Mouse (Mus musculus) liver, adult 2 months (tissue): ENCODE results near the gene Parp2.
"Not testable (repeated sequence)": the region's sequence is repeated elsewhere in the genome, so short reads cannot be mapped to it uniquely, and the experiment has no call there.

Source experiments
- CTCF ChIP-seq: fragments of 200-500 bp; IDR thresholded peaks from 2 replicates; pipeline ENCODE4 v1.5.1; 2011; ENCODE audit warnings: low read depth, low read length, control low read depth
- POLR2A ChIP-seq: fragments of 200-500 bp; IDR thresholded peaks from 2 replicates; pipeline ENCODE4 v1.6.1; 2011; ENCODE audit warnings: low read length, control low read depth; ENCODE audit not compliant: insufficient read depth; ENCODE audit errors: extremely low read depth

DNA sequence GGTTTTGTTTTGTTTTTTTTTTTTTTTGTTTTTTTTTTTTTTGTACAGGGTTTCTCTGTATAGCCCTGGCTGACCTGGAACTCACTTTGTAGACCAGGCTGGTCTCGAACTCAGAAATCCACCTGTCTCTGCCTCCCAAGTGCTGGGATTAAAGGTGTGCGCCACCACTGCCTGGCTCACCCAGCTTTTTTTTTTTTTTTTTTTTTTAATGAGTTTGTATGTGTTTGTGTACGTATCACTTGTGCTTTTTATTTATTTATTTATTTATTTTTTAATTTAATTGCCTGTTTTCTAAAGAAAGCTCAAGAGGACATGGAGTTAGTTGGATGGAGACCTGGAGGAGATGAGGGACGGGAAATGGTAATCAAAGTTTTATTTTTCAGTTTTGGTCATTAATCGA, 1.2 kb upstream of the Parp2 start:
- not testable (repeated sequence) for TF ChIP-seq POLR2A, CTCF
